Mouse (Mus musculus): ENCODE measurements around the gene Gm4869. TPM values are rescaled to one million over a fixed set of nuclear protein-coding genes. Genes with fewer than 3 reads are reported as not detected.

Gene Gm4869
- polyA plus RNA-seq, 1 experiment from 2014 or later, result not detected

GRCm38 (mm10) chr5:140510012-140511000 lies 64.9 kb downstream of the Gm4869 start:
- Histone ChIP-seq H3K9ac (replicated peaks) (no peak overlapping the region), H3K4me1 (peaks cover 52% of the 10 kb centered on the region)
- no peak for ATAC-seq (replicated peaks)

GRCm38 (mm10) chr5:140513921-140514320 lies 68.5 kb downstream of the Gm4869 start:
- Histone ChIP-seq H3K9ac (replicated peaks) (no peak overlapping the region), H3K36me3 (no peaks in the 10 kb centered on the region), H3K4me1 (peaks cover 28% of the 10 kb centered on the region), H3K27ac (replicated peaks) (no peak overlapping the region), H3K4me2 (replicated peaks) (no peak overlapping the region), H3K27me3 (no peaks in the 10 kb centered on the region), H3K4me3 (no peak overlapping the region), H3K9me3 (no peaks in the 10 kb centered on the region)
- no peak for ATAC-seq (replicated peaks)
- WGBS, result 77% methylated on average over 8 of the region's 8 CpGs

More at GRCm38 (mm10) chr5:140510012-140511000, 64.9 kb downstream of the Gm4869 start:
- Histone ChIP-seq H3K4me2 (replicated peaks) (peak overlapping the region; percentile 2; the same call in 1 of the 2 replicates), H3K27me3 (no peaks in the 10 kb centered on the region), H3K4me3 (no peak overlapping the region), H3K27ac (replicated peaks) (peak overlapping the region; percentile 66), H3K36me3 (no peaks in the 10 kb centered on the region), H3K9me3 (no peaks in the 10 kb centered on the region)
- WGBS, result 28% methylated on average over 27 of the region's 27 CpGs

GRCm38 (mm10) chr5:140514799-140515486 lies 69.5 kb downstream of the Gm4869 start:
- 48% methylated on average over 7 of the region's 7 CpGs for WGBS
- ATAC-seq (replicated peaks), result no peak
- H3K4me3 ChIP-seq, result no peak overlapping the region
- no peaks in the 10 kb centered on the region for H3K27me3 ChIP-seq
- H3K9me3 ChIP-seq, result no peaks in the 10 kb centered on the region
- 0 out of 2 replicates have a peak overlapping the region, but pooled peaks have one; percentile 31 for H3K27ac ChIP-seq (replicated peaks)
- no peaks in the 10 kb centered on the region for H3K36me3 ChIP-seq
- H3K4me1 ChIP-seq, result peaks cover 19% of the 10 kb centered on the region
- H3K4me2 ChIP-seq (replicated peaks), result no peak overlapping the region
- no peak overlapping the region for H3K9ac ChIP-seq (replicated peaks)

GRCm38 (mm10) chr5:140517159-140517920 lies 71.9 kb downstream of the Gm4869 start:
- Histone ChIP-seq H3K4me3 (no peak overlapping the region), H3K9me3 (no peaks in the 10 kb centered on the region)
- 90% methylated on average over 21 of the region's 21 CpGs for WGBS

GRCm38 (mm10) chr5:140517921-140518230 lies 72.4 kb downstream of the Gm4869 start:
- Histone ChIP-seq H3K27ac (replicated peaks) (no peak overlapping the region), H3K36me3 (no peaks in the 10 kb centered on the region), H3K4me1 (0 out of 2 replicates have a peak, but pooled peaks cover 8% of the 10 kb centered on the region), H3K9me3 (no peaks in the 10 kb centered on the region), H3K4me2 (replicated peaks) (no peak overlapping the region), H3K27me3 (no peaks in the 10 kb centered on the region), H3K4me3 (no peak overlapping the region), H3K9ac (replicated peaks) (no peak overlapping the region)
- 91% methylated on average over 4 of the region's 4 CpGs for WGBS
- no peak for ATAC-seq (replicated peaks)

More at GRCm38 (mm10) chr5:140517159-140517920, 71.9 kb downstream of the Gm4869 start:
- Histone ChIP-seq H3K4me2 (replicated peaks) (no peak overlapping the region), H3K27ac (replicated peaks) (no peak overlapping the region), H3K27me3 (no peaks in the 10 kb centered on the region), H3K9ac (replicated peaks) (no peak overlapping the region), H3K36me3 (no peaks in the 10 kb centered on the region), H3K4me1 (0 out of 2 replicates have a peak, but pooled peaks cover 8% of the 10 kb centered on the region)
- ATAC-seq (replicated peaks), result no peak

GRCm38 (mm10) chr5:140521196-140521595 lies 75.8 kb downstream of the Gm4869 start:
- no peak overlapping the region for H3K4me2 ChIP-seq (replicated peaks)
- no peaks in the 10 kb centered on the region for H3K4me1 ChIP-seq
- no peak overlapping the region for H3K9ac ChIP-seq (replicated peaks)
- no peak overlapping the region for H3K27ac ChIP-seq (replicated peaks)
- no peak overlapping the region for H3K4me3 ChIP-seq
- peaks cover 14% of the 10 kb centered on the region for H3K36me3 ChIP-seq
- no peak for ATAC-seq (replicated peaks)
- WGBS, result 91% methylated on average over 1 of the region's 1 CpGs
- no peaks in the 10 kb centered on the region for H3K9me3 ChIP-seq
- no peaks in the 10 kb centered on the region for H3K27me3 ChIP-seq

GRCm38 (mm10) chr5:140526754-140527153 lies 81.3 kb downstream of the Gm4869 start:
- H3K36me3 ChIP-seq, result peaks cover 14% of the 10 kb centered on the region
- WGBS, result 64% methylated on average over 2 of the region's 2 CpGs
- H3K27me3 ChIP-seq, result no peaks in the 10 kb centered on the region
- no peaks in the 10 kb centered on the region for H3K9me3 ChIP-seq
- no peak overlapping the region for H3K4me3 ChIP-seq
- ATAC-seq (replicated peaks), result no peak
- H3K27ac ChIP-seq (replicated peaks), result no peak overlapping the region
- no peak overlapping the region for H3K4me2 ChIP-seq (replicated peaks)
- H3K9ac ChIP-seq (replicated peaks), result no peak overlapping the region
- peaks cover 4% of the 10 kb centered on the region; the same call in 1 of the 2 replicates for H3K4me1 ChIP-seq

- H3K4me2 ChIP-seq (replicated peaks), result no peak overlapping the region
- H3K27ac ChIP-seq (replicated peaks), result no peak overlapping the region
- no peaks in the 10 kb centered on the region for H3K9me3 ChIP-seq
- H3K27me3 ChIP-seq, result no peaks in the 10 kb centered on the region
- WGBS, result 80% methylated on average over 13 of the region's 13 CpGs
- peaks cover 11% of the 10 kb centered on the region for H3K4me1 ChIP-seq
- ATAC-seq (replicated peaks), result no peak
- no peaks in the 10 kb centered on the region for H3K36me3 ChIP-seq
- H3K4me3 ChIP-seq, result no peak overlapping the region
- no peak overlapping the region for H3K9ac ChIP-seq (replicated peaks)
Measured at GRCm38 (mm10) chr5:140538111-140538683, 92.8 kb downstream of the Gm4869 start.

- Histone ChIP-seq H3K4me3 (no peak overlapping the region), H3K27me3 (no peaks in the 10 kb centered on the region), H3K4me1 (peaks cover 18% of the 10 kb centered on the region), H3K27ac (replicated peaks) (no peak overlapping the region), H3K9ac (replicated peaks) (no peak overlapping the region), H3K36me3 (no peaks in the 10 kb centered on the region), H3K4me2 (replicated peaks) (no peak overlapping the region), H3K9me3 (no peaks in the 10 kb centered on the region)
- ATAC-seq (replicated peaks), result peak; percentile 23
- 10% methylated on average over 8 of the region's 8 CpGs for WGBS
Measured at GRCm38 (mm10) chr5:140540106-140540505, 94.7 kb downstream of the Gm4869 start.

GRCm38 (mm10) chr5:140542811-140543575 lies 97.5 kb downstream of the Gm4869 start:
- Histone ChIP-seq H3K9me3 (no peaks in the 10 kb centered on the region), H3K4me2 (replicated peaks) (no peak overlapping the region), H3K4me1 (peaks cover 12% of the 10 kb centered on the region), H3K4me3 (no peak overlapping the region), H3K9ac (replicated peaks) (no peak overlapping the region), H3K27me3 (no peaks in the 10 kb centered on the region), H3K36me3 (no peaks in the 10 kb centered on the region), H3K27ac (replicated peaks) (peak overlapping the region; percentile 70)
- WGBS, result 32% methylated on average over 9 of the region's 9 CpGs
- peak; percentile 80 for ATAC-seq (replicated peaks)

All from forebrain, embryonic 15.5 days (tissue).